Mouse (Mus musculus): ENCODE measurements around the gene Tmem170.

GRCm38 (mm10) chr8:111863280-111863679, 13.3 kb downstream of the Tmem170 start:
- no peak for TF ChIP-seq CTCF (IDR thresholded peaks at IDR 0.05; ENCODE audit: low read depth, low read length)
- TF ChIP-seq POLR2A (IDR thresholded peaks at IDR 0.05; ENCODE audit: borderline replicate concordance, low read depth, low read length), result no peak
